Mouse (Mus musculus): ENCODE data around the gene Fut7. TPM values are rescaled to one million over a fixed set of nuclear protein-coding genes. Genes with fewer than 3 reads are reported as not detected.
A peak's percentile ranks its signal among the peaks of the same experiment; 100 is the strongest.

Fut7 gene
- total RNA-seq, 2 experiments from 2014 or later: 4.9 to 6.3 TPM

GRCm38 (mm10) chr2:25417426-25417825 lies 5.6 kb upstream of the Fut7 start:
- no peak for ATAC-seq (replicated peaks; ENCODE audit: low FRiP score, low TSS enrichment, poor library complexity, severe bottlenecking)

- peak; percentile 47; the same call in 1 of the 2 replicates for ATAC-seq (replicated peaks; ENCODE audit: low FRiP score, low TSS enrichment, poor library complexity, severe bottlenecking)
These were observed 1.2 kb upstream of the Fut7 start for GRCm38 (mm10) chr2:25421896-25422295.

- no peak for ATAC-seq (replicated peaks; ENCODE audit: low FRiP score, low TSS enrichment, poor library complexity, severe bottlenecking)
These were observed 559 bp downstream of the Fut7 start for GRCm38 (mm10) chr2:25423626-25424025.

GRCm38 (mm10) chr2:25425481-25425880 lies 2.4 kb downstream of the Fut7 start:
- no peak for ATAC-seq (replicated peaks; ENCODE audit: low FRiP score, low TSS enrichment, poor library complexity, severe bottlenecking)

GRCm38 (mm10) chr2:25426721-25427191 lies 3.7 kb downstream of the Fut7 start:
- peak; percentile 54 for ATAC-seq (replicated peaks; ENCODE audit: low FRiP score, low TSS enrichment, poor library complexity, severe bottlenecking)

- ATAC-seq (replicated peaks; ENCODE audit: low FRiP score, low TSS enrichment, poor library complexity, severe bottlenecking): no peak
These were observed 4.2 kb downstream of the Fut7 start for GRCm38 (mm10) chr2:25427256-25427655.

- ATAC-seq (replicated peaks; ENCODE audit: low FRiP score, low TSS enrichment, poor library complexity, severe bottlenecking): peak; percentile 72
These were observed 5.6 kb downstream of the Fut7 start, which contains the start of gene Abca2 for GRCm38 (mm10) chr2:25428442-25429236. Abca2 (plus strand) TSS chr2:25428703.

- no peak for ATAC-seq (replicated peaks; ENCODE audit: low FRiP score, low TSS enrichment, poor library complexity, severe bottlenecking)
These were observed 6.5 kb downstream of the Fut7 start for GRCm38 (mm10) chr2:25429435-25430180.

- ATAC-seq (replicated peaks; ENCODE audit: low FRiP score, low TSS enrichment, poor library complexity, severe bottlenecking): no peak
These were observed 7.5 kb downstream of the Fut7 start for GRCm38 (mm10) chr2:25430395-25431233.

- ATAC-seq (replicated peaks; ENCODE audit: low FRiP score, low TSS enrichment, poor library complexity, severe bottlenecking): no peak
These were observed 8.3 kb downstream of the Fut7 start for GRCm38 (mm10) chr2:25431308-25431855.

GRCm38 (mm10) chr2:25432326-25433098 lies 9.4 kb downstream of the Fut7 start:
- ATAC-seq (replicated peaks; ENCODE audit: low FRiP score, low TSS enrichment, poor library complexity, severe bottlenecking): peak; percentile 53

GRCm38 (mm10) chr2:25433101-25433500 lies 10.0 kb downstream of the Fut7 start:
- no peak for ATAC-seq (replicated peaks; ENCODE audit: low FRiP score, low TSS enrichment, poor library complexity, severe bottlenecking)

- no peak for ATAC-seq (replicated peaks; ENCODE audit: low FRiP score, low TSS enrichment, poor library complexity, severe bottlenecking)
These were observed 11.2 kb downstream of the Fut7 start for GRCm38 (mm10) chr2:25434292-25434691.

GRCm38 (mm10) chr2:25436286-25436820 lies 13.3 kb downstream of the Fut7 start:
- no peak for ATAC-seq (replicated peaks; ENCODE audit: low FRiP score, low TSS enrichment, poor library complexity, severe bottlenecking)

GRCm38 (mm10) chr2:25441067-25441466 lies 18.0 kb downstream of the Fut7 start:
- ATAC-seq (replicated peaks; ENCODE audit: low FRiP score, low TSS enrichment, poor library complexity, severe bottlenecking): no peak

GRCm38 (mm10) chr2:25442682-25443081 lies 19.6 kb downstream of the Fut7 start:
- no peak for ATAC-seq (replicated peaks; ENCODE audit: low FRiP score, low TSS enrichment, poor library complexity, severe bottlenecking)

GRCm38 (mm10) chr2:25450853-25451647 lies 28.0 kb downstream of the Fut7 start:
- peak; percentile 69 for ATAC-seq (replicated peaks; ENCODE audit: low FRiP score, low TSS enrichment, poor library complexity, severe bottlenecking)

- ATAC-seq (replicated peaks; ENCODE audit: low FRiP score, low TSS enrichment, poor library complexity, severe bottlenecking): no peak
These were observed 29.9 kb downstream of the Fut7 start for GRCm38 (mm10) chr2:25452951-25453350.
